Mouse (Mus musculus): Measurements from ENCODE around the gene Arih1.

Gene Arih1

GRCm38 (mm10) chr9:59486549-59487065, at the start of gene Arih1:
Gene Arih1 (minus strand): TSS chr9:59486618.
- peak; percentile 99 for DNase-seq

- DNase-seq = peak; percentile 86
These were observed 47.5 kb upstream of the Arih1 start for GRCm38 (mm10) chr9:59533889-59534288.

GRCm38 (mm10) chr9:59533422-59533821, 47.0 kb upstream of the Arih1 start:
- DNase-seq = no peak

GRCm38 (mm10) chr9:59531645-59532044, 45.2 kb upstream of the Arih1 start:
- no peak for DNase-seq

GRCm38 (mm10) chr9:59528274-59528673, 41.9 kb upstream of the Arih1 start:
- DNase-seq = no peak

- no peak for DNase-seq
These were observed 41.2 kb upstream of the Arih1 start for GRCm38 (mm10) chr9:59527580-59527979.

- no peak for DNase-seq
These were observed 40.3 kb upstream of the Arih1 start for GRCm38 (mm10) chr9:59526727-59527126.

- no peak for DNase-seq
These were observed 36.5 kb upstream of the Arih1 start for GRCm38 (mm10) chr9:59522906-59523305.

- no peak for DNase-seq
These were observed 33.0 kb upstream of the Arih1 start for GRCm38 (mm10) chr9:59519396-59519795.

- DNase-seq = no peak
These were observed 32.6 kb upstream of the Arih1 start for GRCm38 (mm10) chr9:59518976-59519375.

GRCm38 (mm10) chr9:59517127-59517526, 30.7 kb upstream of the Arih1 start:
- DNase-seq = no peak

GRCm38 (mm10) chr9:59515069-59515468, 28.7 kb upstream of the Arih1 start:
- DNase-seq = no peak

- DNase-seq = no peak
These were observed 26.0 kb upstream of the Arih1 start for GRCm38 (mm10) chr9:59512381-59512780.

GRCm38 (mm10) chr9:59508146-59508545, 21.7 kb upstream of the Arih1 start:
- DNase-seq = no peak

- no peak for DNase-seq
These were observed 913 bp upstream of the Arih1 start for GRCm38 (mm10) chr9:59487331-59487730.

- DNase-seq = no peak
These were observed 321 bp downstream of the Arih1 start for GRCm38 (mm10) chr9:59486076-59486518.

GRCm38 (mm10) chr9:59485511-59486075, 825 bp downstream of the Arih1 start:
- peak; percentile 74 for DNase-seq

GRCm38 (mm10) chr9:59484760-59485159, 1.7 kb downstream of the Arih1 start:
- no peak for DNase-seq

- DNase-seq = no peak
These were observed 4.0 kb downstream of the Arih1 start for GRCm38 (mm10) chr9:59482419-59482818.

- no peak for DNase-seq
These were observed 9.8 kb downstream of the Arih1 start for GRCm38 (mm10) chr9:59476617-59477016.

- no peak for DNase-seq
These were observed 11.6 kb downstream of the Arih1 start for GRCm38 (mm10) chr9:59474838-59475237.

- DNase-seq = no peak
These were observed 13.2 kb downstream of the Arih1 start for GRCm38 (mm10) chr9:59473171-59473570.

GRCm38 (mm10) chr9:59469446-59469845, 17.0 kb downstream of the Arih1 start:
- DNase-seq = no peak

GRCm38 (mm10) chr9:59464293-59464692, 22.1 kb downstream of the Arih1 start:
- DNase-seq = no peak

GRCm38 (mm10) chr9:59458997-59459510, 27.4 kb downstream of the Arih1 start:
- DNase-seq = no peak
